Mouse (Mus musculus) ES-Bruce4 (cell line): ENCODE measurements around the gene Lrch1. TPM values are rescaled to one million over a fixed set of nuclear protein-coding genes. Genes with fewer than 3 reads are reported as not detected.

Source experiments
- H3K27ac ChIP-seq: 2 replicates; pipeline ENCODE4 v1.5.1; 2012; ENCODE audit warnings: low read length, inconsistent platforms; ENCODE audit not compliant: insufficient read depth
- H3K27me3 ChIP-seq: 2 replicates; pipeline ENCODE4 v1.6.1; 2012; ENCODE audit warnings: mild to moderate bottlenecking, low read length, inconsistent platforms; ENCODE audit not compliant: control insufficient read depth, poor library complexity, insufficient read depth, severe bottlenecking
- H3K36me3 ChIP-seq: 2 replicates; pipeline ENCODE4 v1.6.1; 2012; ENCODE audit warnings: inconsistent platforms, mild to moderate bottlenecking, low read length, moderate library complexity; ENCODE audit not compliant: control insufficient read depth, poor library complexity, insufficient read depth, severe bottlenecking
- H3K4me1 ChIP-seq: one replicate; pipeline ENCODE4 v1.8.1; 2011; ENCODE audit warnings: low read length; ENCODE audit not compliant: control insufficient read depth, insufficient read depth
- H3K4me3 ChIP-seq: 2 replicates; pipeline ENCODE4 v1.5.1; 2011; ENCODE audit warnings: low read depth, mild to moderate bottlenecking, low read length
- H3K9ac ChIP-seq: 2 replicates; pipeline ENCODE4 v1.6.1; 2012; ENCODE audit warnings: low read depth, mild to moderate bottlenecking, inconsistent platforms; ENCODE audit not compliant: poor library complexity, severe bottlenecking
- H3K9me3 ChIP-seq: replicated peaks from 2 replicates; pipeline ENCODE4 v1.6.1; 2012; ENCODE audit warnings: mild to moderate bottlenecking, low read length, inconsistent platforms; ENCODE audit not compliant: control insufficient read depth, poor library complexity, insufficient read depth, severe bottlenecking
- CTCF ChIP-seq: IDR thresholded peaks from one replicate; pipeline ENCODE4 v1.8.1; 2011; ENCODE audit warnings: low read depth, low read length
- EP300 ChIP-seq: IDR thresholded peaks from 2 replicates; pipeline ENCODE4 v1.6.1; 2011; ENCODE audit warnings: low read depth, low read length; ENCODE audit not compliant: insufficient read depth
- POLR2A ChIP-seq: IDR thresholded peaks from one replicate; pipeline ENCODE4 v1.8.1; 2011; ENCODE audit warnings: low read length; ENCODE audit not compliant: insufficient read depth
- polyA plus RNA-seq: library from polyadenylated mRNA; stranded (reverse); fragments of >200 nt; gene quantifications from 2 replicates; pipeline ENCODE4 v1.2.4, GENCODE M21; 2011; ENCODE audit warnings: low read depth; ENCODE audit not compliant: missing spikeins, insufficient read depth, insufficient read length

The Lrch1 gene
- polyA plus RNA-seq, 1 experiment, result 17.0 TPM

GRCm38 (mm10) chr14:74916075-74916474, 31.6 kb downstream of the Lrch1 start:
- peaks cover 1% of the 10 kb centered on the region for H3K4me1 ChIP-seq
- H3K4me3 ChIP-seq, result no peak overlapping the region
- no peaks in the 10 kb centered on the region for H3K36me3 ChIP-seq
- TF ChIP-seq CTCF (no peak), POLR2A (no peak), EP300 (no peak)
- H3K27me3 ChIP-seq, result no peaks in the 10 kb centered on the region
- H3K27ac ChIP-seq, result no peak overlapping the region
- H3K9ac ChIP-seq, result no peak overlapping the region
- H3K9me3 ChIP-seq, result no peaks in the 10 kb centered on the region

- Histone ChIP-seq H3K4me3 (no peak overlapping the region), H3K4me1 (peaks cover 1% of the 10 kb centered on the region), H3K9ac (no peak overlapping the region), H3K9me3 (no peaks in the 10 kb centered on the region), H3K27me3 (no peaks in the 10 kb centered on the region), H3K36me3 (no peaks in the 10 kb centered on the region), H3K27ac (no peak overlapping the region)
- no peak for TF ChIP-seq CTCF
- TF ChIP-seq POLR2A, result no peak
- TF ChIP-seq EP300, result no peak
Observed at GRCm38 (mm10) chr14:74915658-74916057, 32.0 kb downstream of the Lrch1 start.

- Histone ChIP-seq H3K27ac (no peak overlapping the region), H3K27me3 (no peaks in the 10 kb centered on the region), H3K4me3 (no peak overlapping the region), H3K36me3 (no peaks in the 10 kb centered on the region), H3K9me3 (no peaks in the 10 kb centered on the region), H3K4me1 (peaks cover 1% of the 10 kb centered on the region), H3K9ac (no peak overlapping the region)
- no peak for TF ChIP-seq POLR2A
- no peak for TF ChIP-seq CTCF
- TF ChIP-seq EP300, result no peak
Observed at GRCm38 (mm10) chr14:74915025-74915424, 32.7 kb downstream of the Lrch1 start.

- Histone ChIP-seq H3K9me3 (no peaks in the 10 kb centered on the region), H3K4me1 (peaks cover 1% of the 10 kb centered on the region), H3K36me3 (no peaks in the 10 kb centered on the region), H3K9ac (no peak overlapping the region), H3K27me3 (no peaks in the 10 kb centered on the region), H3K4me3 (0 out of 2 replicates have a peak overlapping the region, but pooled peaks have one; percentile 10), H3K27ac (0 out of 2 replicates have a peak overlapping the region, but pooled peaks have one; percentile 1)
- TF ChIP-seq EP300 (no peak), POLR2A (no peak), CTCF (no peak)
Observed at GRCm38 (mm10) chr14:74913381-74914230, 34.1 kb downstream of the Lrch1 start.

GRCm38 (mm10) chr14:74910363-74910762, 37.3 kb downstream of the Lrch1 start:
- no peaks in the 10 kb centered on the region for H3K9me3 ChIP-seq
- peaks cover 1% of the 10 kb centered on the region for H3K4me1 ChIP-seq
- TF ChIP-seq CTCF (no peak), POLR2A (no peak), EP300 (no peak)
- H3K36me3 ChIP-seq, result no peaks in the 10 kb centered on the region
- H3K27ac ChIP-seq, result no peak overlapping the region
- H3K4me3 ChIP-seq, result no peak overlapping the region
- no peaks in the 10 kb centered on the region for H3K27me3 ChIP-seq
- no peak overlapping the region for H3K9ac ChIP-seq

- no peak overlapping the region for H3K27ac ChIP-seq
Observed at GRCm38 (mm10) chr14:74909021-74909420, 38.7 kb downstream of the Lrch1 start.

More at GRCm38 (mm10) chr14:74909021-74909420, 38.7 kb downstream of the Lrch1 start:
- Histone ChIP-seq H3K9me3 (no peaks in the 10 kb centered on the region), H3K4me3 (no peak overlapping the region), H3K27me3 (no peaks in the 10 kb centered on the region), H3K36me3 (no peaks in the 10 kb centered on the region), H3K9ac (no peak overlapping the region), H3K4me1 (peaks cover 1% of the 10 kb centered on the region)
- no peak for TF ChIP-seq CTCF
